Mouse (Mus musculus) C2C12 (cell line): ENCODE measurements around the gene Lactb.

Experiments used
- CTCF ChIP-seq: IDR thresholded peaks from one replicate; pipeline ENCODE4 v1.5.1; 2011; ENCODE audit not compliant: control insufficient read depth, insufficient read depth, insufficient read length
- MAX ChIP-seq: IDR thresholded peaks from one replicate; pipeline ENCODE4 v1.6.1; 2011; ENCODE audit warnings: mild to moderate bottlenecking, control low read depth
- MYOD1 ChIP-seq: IDR thresholded peaks from one replicate; pipeline ENCODE4 v1.6.1; 2011; ENCODE audit warnings: low read depth; ENCODE audit not compliant: control insufficient read depth, insufficient read length
- MYOG ChIP-seq: IDR thresholded peaks from one replicate; pipeline ENCODE4 v1.6.1; 2011; ENCODE audit not compliant: control insufficient read depth, insufficient read length; ENCODE audit errors: extremely low read depth
- USF1 ChIP-seq: IDR thresholded peaks from one replicate; pipeline ENCODE4 v1.6.1; 2011; ENCODE audit warnings: low read depth, mild to moderate bottlenecking, control low read depth, moderate library complexity

DNA sequence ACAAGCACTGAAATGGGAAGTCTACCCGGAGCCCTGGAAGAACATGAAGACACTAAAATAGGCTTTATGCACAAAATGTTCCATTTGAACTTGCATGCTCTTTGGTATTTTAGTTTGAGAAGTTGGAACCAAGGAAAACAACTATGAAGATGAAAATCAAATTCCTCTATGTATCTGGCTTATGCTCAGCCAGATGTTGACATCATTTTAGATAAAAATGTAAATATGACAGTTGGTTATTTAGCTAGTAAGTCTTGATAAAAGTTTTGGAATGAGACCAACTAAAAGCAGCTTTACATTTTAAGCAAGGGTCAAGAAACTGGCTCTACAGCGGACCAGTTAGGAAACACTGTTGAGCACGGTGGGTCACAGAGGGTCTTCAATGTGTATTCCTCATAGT is 60.7 kb downstream of the Lactb start:
- TF ChIP-seq CTCF (no peak), USF1 (no peak), MAX (no peak), MYOG (no peak), MYOD1 (no peak)
